Mouse (Mus musculus) kidney, adult 2 months (tissue): ENCODE measurements at regions not wholly inside any gene's neighbourhood (a gene's known extent, or its start where the extent isn't known, plus 50 kb on each side); places are given as distances from the start of the nearest gene placed in this dataset.

Experiments
- CTCF ChIP-seq: fragments of 200-500 bp; conservative IDR thresholded peaks from 2 replicates; pipeline ENCODE4 v1.5.1; 2011; ENCODE audit warnings: low read depth, mild to moderate bottlenecking, control low read depth, low read length, moderate library complexity, mixed read lengths; ENCODE audit not compliant: insufficient read depth, insufficient read length
- POLR2A ChIP-seq: fragments of 200-500 bp; IDR thresholded peaks from one replicate; pipeline ENCODE4 v1.6.1; 2011; ENCODE audit warnings: low read depth, low read length, control low read depth

DNA sequence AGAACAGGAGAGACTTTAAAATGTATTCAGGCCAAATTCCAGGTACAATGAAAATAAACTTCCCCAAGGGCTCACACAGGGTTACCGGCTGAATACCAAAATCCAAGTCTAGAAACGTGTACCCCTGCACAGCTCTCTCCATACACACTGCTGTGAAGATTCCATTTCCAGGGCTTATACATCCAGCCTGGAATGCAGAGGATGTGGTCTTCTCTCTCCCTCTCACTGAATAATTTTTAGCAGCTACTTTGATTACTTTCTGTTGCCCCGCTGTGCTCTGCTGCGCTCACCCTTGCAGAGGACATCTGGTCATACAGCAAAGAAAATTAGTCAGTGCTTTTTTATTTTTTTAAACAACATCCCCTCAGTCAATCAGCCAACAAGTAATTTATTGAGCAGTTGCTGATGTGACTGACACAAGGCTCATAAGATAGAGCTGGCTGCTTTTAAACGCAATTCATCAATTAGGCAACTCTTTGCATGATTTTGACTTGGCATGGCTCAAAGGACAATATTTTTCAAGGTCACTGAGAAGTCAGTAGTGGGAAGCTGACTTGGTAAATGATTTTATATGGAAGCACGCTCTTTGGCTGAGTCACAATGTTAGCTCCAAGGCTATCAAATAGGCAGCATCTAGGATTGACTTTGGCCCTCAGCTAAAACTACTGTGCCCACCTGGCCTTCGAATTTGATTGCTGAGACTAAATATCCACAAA lies 266.2 kb downstream of the Adgb start:
- TF ChIP-seq CTCF (no peak), POLR2A (no peak)
